Mouse (Mus musculus) lung, postnatal 4 days (tissue): ENCODE results near the gene Pla2g4e.

Experiments
- DNase-seq, 2 experiments: peaks; one replicate each; pipeline ENCODE4 v3.0.0; 2021

Pla2g4e gene

DNA sequence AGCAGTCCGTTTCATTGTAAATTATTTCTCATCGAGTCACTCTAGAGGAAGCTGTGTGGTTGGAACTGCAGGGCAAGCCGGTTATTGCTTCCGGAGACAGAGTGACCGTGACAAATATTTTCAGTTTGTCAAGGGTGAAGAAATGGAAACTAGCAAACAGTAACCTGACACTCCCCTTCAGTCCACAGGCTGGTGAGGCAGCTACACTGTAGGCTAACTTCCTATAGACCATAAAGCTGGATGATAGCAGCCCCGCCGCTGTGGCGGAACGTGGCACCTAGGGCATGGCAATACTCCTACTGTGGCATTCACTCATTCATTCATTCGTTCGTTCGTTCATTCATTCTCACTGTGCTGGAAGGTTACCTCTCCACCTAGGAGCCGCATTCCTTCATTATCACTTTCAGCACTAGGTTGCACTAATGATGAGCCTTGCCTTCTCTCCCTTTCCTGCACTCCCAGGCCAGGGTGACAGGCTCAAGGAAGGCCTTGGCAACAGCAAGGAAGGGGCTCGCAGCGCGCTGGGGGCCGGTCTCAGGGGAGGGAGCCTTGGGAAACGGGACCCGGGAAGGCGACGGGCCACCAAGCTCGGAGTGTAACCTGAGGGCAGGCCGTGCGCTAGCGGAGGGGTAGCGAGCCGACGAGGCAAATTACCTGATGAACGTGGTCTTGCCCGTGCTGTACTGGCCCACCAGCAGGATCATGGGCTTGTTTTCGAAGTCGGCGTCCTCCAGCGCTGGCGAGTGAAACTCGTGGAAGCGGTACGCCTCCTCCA, 91.4 kb downstream of the Pla2g4e start:
- DNase-seq = peak; percentile 27 to 31

DNA sequence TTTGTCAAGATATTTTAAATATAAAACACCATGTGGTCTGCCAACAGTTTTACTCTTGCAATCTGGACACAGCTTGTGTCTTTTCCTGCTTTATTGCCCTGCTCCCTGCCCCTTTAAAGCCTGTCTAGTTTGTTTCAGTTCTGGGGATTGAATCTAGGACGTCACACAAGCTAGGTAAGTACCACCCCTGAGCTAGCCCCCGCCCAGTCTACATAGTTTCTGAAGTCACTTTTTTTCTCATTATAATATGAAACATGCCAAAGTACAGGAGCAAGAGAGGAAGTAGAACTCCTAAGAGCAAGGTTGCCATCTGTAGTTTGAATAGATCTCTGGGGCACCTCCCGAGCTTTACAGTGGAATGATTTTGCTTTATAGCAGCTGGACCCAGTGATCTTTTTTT, 94.6 kb downstream of the Pla2g4e start:
- DNase-seq = no peak

DNA sequence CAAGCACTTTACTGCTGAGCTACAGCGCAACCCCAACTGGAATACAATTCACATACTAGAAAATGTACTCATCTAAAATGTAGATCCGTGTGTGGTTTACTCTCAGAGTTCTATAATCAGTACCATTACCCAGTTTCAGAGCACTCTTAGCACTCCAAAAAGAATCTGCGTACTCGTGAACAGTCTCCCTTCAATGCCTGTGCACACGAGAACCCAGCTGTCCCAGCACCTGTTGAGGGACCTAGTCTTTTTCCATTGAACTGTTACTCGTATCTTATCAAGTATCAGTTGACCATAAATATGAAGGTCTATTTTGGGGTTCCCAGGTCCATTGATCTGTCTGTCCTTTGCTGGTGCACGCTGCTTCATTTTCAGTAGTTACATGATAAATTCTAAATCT, 95.5 kb downstream of the Pla2g4e start:
- no peak for DNase-seq

DNA sequence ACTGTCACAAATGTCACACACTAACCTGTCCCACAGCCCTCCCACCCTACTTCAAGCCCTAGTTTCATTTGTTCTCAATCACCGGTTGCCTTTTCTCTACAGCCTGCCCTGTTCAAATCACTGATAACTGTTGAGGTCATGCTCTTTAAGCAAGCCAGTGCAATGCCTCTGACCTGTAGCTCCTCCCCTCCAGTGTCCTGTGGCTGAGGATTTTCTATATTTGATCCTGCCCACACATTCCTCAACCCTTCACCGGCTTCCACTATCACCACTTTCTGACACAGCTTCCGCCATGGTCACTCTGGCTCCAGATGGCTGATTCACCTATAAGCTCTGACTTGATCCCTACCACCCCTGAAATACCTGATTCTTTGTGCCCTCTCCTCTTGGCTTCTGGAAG, 97.1 kb downstream of the Pla2g4e start:
- DNase-seq = no peak

DNA sequence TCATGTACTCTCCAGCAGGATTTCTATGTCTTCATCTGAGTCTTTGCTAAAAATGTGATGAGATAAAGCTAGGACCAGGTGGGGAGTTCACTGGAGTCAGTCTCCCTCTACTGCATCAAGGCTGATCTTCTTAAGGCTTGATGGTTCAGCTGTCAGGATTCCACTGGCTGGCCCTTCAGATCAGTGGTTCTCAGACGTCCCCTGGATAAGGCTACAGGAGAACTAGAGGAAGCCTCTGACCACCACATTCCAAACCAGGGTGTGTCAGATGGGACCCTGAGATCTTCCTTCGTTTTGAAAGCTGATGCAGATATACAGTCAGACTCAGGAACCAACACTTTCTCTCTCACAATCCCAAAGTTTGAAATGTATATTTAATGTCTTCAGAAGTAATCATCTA, 97.8 kb downstream of the Pla2g4e start:
- DNase-seq = no peak

DNA sequence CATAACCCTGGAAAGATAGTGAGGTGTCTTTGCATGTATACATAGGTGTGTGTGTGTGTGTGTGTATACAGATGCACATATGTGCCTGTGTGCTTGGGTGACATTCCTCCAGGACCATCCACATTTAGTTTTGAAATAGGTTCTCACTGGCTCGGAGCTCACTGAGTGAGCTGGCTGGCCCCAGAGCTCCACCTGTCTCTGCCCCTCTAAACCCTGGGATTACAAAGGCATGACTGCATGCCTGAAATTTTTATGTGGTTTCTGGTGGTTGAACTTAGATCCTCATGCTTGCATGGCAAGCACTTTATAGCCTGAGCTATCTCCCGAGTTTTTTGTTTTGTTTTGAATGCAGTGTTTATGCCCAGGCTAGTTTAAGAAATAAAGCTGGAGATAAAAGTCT, 98.6 kb downstream of the Pla2g4e start:
- DNase-seq = no peak

DNA sequence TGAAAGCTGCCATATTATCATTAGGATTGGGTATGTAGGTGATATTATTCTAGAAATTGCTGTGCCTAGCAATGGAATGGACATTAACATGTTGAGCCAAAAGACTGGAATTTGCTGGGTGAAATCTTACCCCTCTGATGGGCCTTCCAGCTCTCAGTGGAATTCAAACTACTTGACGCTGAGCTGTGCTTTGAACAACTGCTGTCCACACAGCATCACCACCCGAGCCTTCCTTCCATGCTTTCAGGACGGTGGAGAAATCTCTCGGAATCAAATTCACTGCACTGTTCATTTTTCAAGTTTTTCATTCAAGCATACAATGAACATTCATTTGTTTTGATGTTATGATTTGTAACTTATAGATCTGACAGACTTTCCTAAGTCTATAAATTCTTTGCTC, 100.7 kb downstream of the Pla2g4e start:
- no peak for DNase-seq

DNA sequence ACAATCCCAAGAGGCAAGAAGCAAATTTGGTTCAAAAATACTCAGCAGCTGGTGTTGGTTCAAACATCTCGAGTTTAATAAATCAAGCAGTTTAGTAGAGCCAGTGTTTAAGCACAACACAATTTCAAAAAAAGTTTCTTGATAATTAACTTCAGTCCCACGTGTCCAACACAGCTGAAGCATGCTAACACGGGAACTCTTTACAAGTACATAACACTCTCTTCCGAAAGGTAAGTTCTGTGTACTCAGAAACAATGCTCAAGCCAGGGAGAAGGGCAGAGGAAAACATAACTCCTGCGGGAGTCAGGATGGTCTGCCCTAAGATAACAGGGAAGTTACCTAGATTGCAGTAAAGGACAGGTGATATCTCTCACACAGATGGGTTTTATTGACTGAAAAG, 102.8 kb downstream of the Pla2g4e start:
- DNase-seq = no peak

DNA sequence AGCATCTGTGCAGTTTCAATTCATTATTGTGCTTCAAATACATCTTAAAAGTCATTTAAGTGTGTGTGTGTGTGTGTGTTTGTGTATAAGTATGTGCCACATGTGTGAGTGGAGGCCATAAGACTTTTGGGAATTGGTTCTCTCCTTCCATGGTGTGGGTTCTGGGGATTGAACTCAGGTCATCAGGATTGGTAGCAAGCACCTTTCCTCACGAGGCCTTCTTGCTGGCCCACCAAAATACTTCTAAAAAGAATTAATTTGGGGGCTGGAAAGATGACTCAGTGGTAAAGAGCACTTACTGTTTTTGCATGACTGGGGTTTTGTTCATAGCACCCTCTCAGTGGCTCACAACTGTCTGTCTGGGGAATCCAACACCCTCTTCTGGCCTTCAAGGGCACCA, 103.5 kb downstream of the Pla2g4e start:
- no peak for DNase-seq

DNA sequence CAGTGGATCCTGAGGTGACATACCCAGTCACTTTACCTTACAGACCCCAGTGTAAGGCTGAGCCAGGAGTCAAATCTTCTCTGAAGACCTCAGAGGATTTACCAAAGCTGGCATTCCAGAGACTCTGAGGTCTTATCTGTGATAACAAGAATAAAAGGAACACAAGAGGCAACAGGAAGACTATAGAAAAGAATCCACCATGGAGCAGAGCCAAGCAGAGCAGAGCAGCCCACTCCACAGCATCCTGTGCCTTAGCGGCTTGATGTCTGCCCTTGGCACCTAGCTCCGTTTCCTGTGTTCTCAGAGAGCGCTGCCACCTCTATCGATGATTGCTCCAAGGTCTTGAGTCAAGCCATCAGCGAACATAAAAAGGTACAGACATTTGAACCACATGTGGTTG, 104.8 kb downstream of the Pla2g4e start:
- peak; percentile 25 to 57 for DNase-seq

DNA sequence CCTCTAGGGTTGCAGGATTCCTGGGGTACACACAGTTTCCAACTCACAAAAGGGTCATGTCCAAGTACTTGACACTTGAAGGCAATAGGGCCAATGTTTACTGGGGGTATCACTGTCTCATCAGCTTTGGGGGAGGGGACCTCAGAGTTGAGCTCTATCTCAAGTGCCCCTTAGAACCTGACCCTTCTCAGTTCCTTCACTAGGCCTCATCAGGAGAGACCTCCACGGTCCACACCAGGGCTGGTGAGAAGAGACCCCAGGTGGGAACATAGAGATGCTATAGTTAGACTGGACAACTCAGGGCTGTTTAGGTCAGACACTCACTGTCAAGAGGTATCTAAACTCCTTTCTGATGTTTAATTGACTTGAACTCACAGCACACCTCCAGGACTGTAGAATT, 106.0 kb downstream of the Pla2g4e start:
- DNase-seq = no peak

DNA sequence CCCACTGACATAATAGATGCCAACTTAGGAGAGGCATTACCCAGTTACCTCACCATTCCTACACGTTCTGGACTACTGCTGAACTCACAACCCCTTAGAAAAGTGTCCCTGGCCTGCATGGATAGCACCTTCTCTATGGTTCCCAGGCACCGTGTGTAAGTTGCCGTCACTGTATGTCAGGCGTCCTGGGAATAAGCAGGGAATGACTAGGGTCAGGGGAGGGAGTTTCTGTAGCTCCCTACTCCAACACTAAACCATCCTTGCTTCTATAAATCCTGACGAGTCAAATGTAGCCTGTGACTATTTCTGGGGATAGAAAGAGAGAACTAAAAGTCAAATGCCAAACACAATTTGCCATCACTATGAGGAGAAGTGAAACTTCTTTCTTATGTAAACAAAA, 107.9 kb downstream of the Pla2g4e start:
- no peak for DNase-seq

DNA sequence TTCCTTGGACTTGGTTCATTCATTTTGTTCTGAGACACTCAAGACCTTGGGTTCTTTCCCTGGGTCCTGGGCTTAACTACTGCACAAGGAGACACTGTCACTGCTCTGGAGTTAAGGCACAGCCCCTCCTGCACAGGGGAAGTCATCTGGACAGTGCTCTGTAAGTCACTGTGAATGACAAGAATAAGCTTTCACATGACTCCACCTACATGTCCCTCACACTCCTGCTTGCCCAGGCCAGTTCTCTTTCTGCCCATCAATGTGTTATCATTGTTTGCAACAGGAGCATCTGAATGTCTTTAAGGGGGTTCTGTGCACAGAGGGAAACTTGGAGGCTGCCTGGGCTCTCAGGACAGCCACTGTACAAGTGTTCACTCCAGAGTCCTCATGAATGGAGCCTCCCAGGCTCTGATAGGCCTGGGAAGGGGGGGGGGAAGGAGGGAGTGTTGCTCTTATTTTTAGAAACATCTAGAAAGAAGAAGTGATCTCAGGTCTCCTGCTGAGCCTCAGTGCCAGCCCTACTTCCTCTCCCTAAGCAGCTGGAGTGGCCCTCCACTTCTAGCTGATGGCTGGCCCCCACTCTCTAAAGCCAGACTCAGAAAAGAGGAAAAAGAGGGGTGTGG, 110.6 kb downstream of the Pla2g4e start:
- DNase-seq = peak; percentile 38 to 53

DNA sequence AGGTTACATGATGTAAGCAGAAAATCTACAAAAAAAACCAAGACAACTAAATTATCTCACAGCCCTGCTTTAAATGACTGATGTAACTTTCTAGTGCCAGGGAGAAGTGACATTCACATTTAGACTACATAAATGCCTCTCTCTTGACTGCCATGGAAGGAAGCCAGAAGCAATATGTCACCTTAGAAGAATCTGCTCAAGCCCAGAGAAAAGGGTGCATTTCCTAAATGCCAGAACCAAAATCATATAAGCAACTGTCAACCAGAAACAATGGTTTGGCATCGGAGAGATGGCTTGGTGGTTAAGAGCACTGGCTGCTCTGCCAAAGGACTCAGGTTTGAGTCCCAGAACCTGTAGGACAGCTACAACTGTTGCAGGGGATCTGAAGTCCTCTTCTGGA, 113.3 kb downstream of the Pla2g4e start:
- DNase-seq = no peak

DNA sequence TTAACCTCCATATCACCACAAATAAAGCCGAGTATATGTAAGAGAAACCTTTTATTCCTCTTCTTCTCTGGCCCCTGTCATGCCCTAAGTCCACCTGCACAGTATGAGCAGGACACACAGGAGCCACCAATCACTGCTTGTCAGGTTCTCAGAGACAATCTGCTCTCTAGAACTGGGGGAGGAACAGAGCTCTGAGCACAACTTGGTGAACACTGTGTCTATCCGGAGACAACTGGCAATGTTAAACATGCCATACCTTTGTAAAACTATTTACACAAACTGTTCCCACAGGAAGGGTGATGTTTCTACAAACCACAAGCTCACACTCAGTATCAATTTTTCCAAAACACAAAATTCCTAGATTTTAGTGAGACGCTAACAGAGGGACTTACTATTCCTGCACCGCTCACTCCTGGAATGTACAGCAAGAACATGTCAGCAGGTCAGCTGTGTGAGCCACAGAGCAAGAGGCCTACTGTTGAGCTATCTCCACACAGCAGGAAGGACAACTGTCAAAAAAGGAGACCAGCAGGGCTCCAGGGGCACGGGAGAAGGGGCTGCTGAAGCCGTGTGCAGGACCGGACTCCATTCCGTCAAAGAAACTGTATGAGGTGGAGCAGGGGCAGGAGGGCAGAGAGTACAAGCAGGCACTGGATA, 115.8 kb downstream of the Pla2g4e start:
- no peak for DNase-seq

DNA sequence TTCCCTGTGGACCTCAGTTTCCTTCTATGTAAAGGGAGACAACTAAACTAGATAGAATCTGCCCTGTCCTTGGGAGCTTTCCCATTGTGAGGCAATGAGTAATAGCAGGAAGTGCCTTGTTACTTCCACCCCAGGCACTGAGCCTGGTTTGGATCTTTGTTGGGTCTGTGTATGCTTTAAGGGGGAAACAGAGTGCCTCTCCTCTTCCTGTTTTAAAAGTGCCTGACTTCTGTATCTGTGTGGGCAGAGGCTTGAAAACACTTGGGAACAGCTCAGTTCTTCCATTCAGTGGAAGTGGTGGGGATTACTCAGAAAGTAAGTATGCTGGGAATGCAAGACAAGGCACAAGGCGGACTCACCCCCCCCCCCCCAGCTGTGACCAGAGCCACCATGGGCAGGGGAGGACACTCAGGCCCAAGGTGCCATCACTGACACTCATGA, 116.5 kb downstream of the Pla2g4e start:
- peak; percentile 58 to 62 for DNase-seq

DNA sequence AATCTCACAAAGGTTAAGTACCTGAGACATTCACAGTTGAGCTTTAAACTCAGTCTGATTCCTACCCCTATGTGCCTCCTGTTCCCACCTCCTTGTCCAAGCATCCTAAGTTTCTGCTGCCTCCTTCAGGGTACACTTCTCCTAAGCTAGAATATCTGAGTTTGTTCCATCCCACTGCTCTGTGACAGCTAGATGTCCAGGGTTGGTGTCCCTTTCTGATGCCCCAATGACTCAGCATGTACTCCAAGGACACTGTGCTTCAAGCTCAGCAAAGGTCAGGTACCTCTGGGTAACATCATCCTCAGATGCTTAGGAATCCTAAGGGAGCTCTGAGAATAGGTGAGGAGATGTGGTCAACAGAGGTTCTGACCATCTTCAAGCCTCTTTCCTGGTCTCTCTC, 117.1 kb downstream of the Pla2g4e start:
- DNase-seq = no peak

DNA sequence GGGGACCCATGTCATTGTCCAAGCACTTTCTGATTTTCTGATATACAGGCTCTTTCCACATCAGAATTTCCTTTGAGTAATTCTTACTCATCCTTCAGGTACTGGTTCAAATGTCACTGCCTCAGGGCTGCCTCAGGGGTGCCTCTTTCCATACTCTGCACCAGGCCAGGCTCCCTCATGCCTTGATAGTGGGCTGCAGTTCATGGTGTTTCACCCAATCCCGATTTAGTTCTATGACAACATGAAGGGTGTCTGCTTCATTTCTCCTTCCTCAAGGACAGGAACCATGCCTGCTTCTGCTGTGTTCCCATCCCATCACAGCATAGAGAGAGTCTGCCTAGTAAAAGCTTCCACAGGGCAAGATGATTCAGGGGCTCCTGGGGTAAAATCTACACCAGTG, 118.2 kb downstream of the Pla2g4e start:
- DNase-seq = no peak

DNA sequence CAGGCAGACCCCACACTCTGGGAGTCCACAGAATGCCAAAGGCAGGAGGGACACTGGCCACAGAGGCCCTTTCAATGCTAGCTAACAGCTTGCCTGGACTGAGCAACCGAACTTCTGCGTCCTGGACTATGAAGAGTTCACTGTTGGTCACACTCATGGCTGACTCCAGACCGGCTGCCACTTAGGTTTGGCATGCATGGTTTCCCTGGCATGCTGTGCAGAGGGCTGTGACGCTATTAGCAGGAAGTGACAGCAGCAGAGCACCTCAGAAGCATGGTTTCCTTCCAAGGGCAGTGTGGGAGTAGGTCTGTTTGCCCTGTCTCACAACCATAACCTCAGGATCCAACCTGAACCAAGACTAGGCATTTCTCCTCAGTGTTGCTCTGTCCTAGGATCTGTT, 118.7 kb downstream of the Pla2g4e start:
- peak in 1 of 2 experiments; percentile 32 for DNase-seq

DNA sequence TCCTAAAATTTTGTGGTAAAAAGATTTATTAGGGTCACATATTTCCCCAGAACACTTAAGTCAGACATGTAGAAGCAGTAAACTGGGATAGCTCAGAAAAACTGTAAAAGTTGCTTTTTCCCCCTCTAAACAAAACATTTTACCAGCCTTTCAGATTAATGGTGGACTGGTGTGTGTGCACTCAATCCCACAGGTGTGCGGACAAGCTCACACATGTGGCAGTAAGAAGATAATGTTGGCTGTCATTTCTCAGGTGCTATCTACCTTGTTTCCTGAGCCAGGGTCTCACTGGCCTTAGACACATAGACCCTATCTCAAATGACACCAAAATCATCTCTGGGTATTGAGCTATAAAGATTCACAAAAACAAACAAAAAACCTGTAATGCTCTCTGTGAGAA, 119.7 kb downstream of the Pla2g4e start:
- no peak for DNase-seq

DNA sequence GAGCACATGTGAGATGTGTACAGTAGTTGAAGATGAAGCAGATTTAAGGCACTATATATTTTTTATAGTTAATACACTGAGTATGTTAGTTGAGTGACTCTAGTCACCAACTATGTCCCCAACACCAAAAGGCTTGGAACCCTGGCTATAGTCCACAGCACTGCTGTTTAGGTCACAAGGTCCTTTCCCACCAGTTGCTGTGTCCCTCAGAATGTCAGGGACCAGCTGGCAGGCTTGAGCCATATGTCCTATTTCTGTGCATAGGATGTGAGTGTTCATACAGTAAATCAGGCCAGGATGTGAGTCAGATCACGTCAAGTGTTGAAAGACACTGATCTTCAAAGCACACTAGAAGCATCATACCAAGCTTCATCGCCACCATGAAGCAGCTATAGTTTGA, 120.2 kb downstream of the Pla2g4e start:
- DNase-seq = peak in 1 of 2 experiments; percentile 27

DNA sequence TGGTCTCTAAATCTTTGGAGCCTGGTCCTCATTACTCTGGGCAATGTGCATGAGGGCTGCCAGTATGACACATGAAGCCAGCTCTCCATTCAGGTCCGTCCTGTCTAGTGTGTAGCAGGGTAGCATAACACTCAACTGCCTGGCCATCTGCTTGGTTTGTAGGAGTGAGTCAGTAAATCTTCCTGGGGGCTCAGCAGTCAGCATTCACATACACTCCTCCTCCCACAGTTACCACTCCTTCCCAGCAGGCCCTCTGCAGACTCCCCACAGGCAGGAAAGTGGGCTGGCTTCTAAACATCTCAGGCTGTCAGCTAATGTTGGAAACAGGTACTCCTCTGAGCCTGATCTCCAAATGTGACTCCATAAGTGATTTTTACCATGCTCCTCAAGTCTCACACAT, 121.0 kb downstream of the Pla2g4e start:
- no peak for DNase-seq

DNA sequence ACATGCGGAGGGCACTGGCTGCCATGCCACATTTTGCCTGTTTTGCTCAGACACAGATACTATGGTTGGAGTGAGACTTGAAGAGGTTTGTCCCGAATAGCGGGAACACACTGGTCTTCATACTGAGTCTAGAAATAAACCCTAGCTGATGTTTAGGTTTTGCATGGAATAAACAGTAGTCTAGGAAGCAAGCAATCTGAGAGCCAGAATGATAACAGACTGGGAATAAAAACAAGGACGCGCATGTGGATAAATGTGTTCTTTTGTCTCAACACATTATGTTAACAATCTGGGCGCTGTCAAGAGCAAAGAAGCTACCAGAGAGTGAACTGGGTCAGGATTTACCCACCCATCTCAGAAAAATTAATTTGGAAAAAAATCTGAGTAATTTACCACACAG, 122.2 kb downstream of the Pla2g4e start:
- no peak for DNase-seq

DNA sequence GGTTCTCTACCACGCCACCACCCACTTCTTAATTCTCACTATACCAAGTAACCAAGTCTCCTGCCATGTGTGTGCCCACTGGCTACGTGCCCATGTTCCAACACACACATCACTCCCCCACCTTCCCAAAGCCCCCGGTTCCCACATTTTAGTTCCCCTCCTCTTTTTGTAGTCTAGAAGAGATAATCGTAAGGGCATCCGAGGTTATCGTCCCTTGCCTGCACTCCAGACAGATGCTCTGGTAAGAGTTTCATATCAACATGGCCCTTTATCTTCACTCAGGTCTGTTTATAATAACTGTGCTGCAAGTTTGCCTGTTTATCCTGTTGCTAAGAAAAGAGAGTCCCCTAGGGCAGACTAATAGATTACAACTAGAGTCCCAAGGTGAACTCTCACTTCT, 127.8 kb downstream of the Pla2g4e start:
- DNase-seq = no peak
